Mouse (Mus musculus) embryonic facial prominence, embryonic 14.5 days (tissue): ENCODE measurements around the gene Rfng. TPM values are rescaled to one million over a fixed set of nuclear protein-coding genes. Genes with fewer than 3 reads are reported as not detected.
"Not testable (repeated sequence)": the region's sequence is repeated elsewhere in the genome, so short reads cannot be mapped to it uniquely, and the experiment has no call there.

Source experiments
- ATAC-seq: fragments of 200-750 bp; cut with Nextera tagmentation; 2 replicates; pipeline ENCODE4 v1.8.0; 2017; ENCODE audit warnings: low read depth, moderate number of reproducible peaks, moderate TSS enrichment
- DNase-seq: peaks from one replicate; pipeline ENCODE4 v3.0.0-alpha.2; 2015; ENCODE audit warnings: low spot score
- H3K27ac ChIP-seq: fragments of 300-500 bp; sonication (generic); replicated peaks from 2 replicates; pipeline ENCODE4 v1.5.1; 2014; ENCODE audit warnings: low read depth, mild to moderate bottlenecking, low read length, moderate library complexity
- H3K27me3 ChIP-seq: fragments of 300-500 bp; sonication (generic); replicated peaks from 2 replicates; pipeline ENCODE4 v1.6.1; 2014; ENCODE audit warnings: low read length; ENCODE audit not compliant: control insufficient read depth, insufficient read depth
- H3K36me3 ChIP-seq: fragments of 300-500 bp; sonication (generic); 2 replicates; pipeline ENCODE4 v1.6.1; 2014; ENCODE audit warnings: low read length, mixed read lengths; ENCODE audit not compliant: control insufficient read depth, insufficient read depth
- H3K4me1 ChIP-seq: fragments of 300-500 bp; sonication (generic); 2 replicates; pipeline ENCODE4 v1.6.1; 2014; ENCODE audit warnings: antibody characterized with exemption, low read length; ENCODE audit not compliant: control insufficient read depth, insufficient read depth
- H3K4me2 ChIP-seq: fragments of 300-500 bp; sonication (generic); 2 replicates; pipeline ENCODE4 v1.6.1; 2014; ENCODE audit warnings: low read depth, mild to moderate bottlenecking, low read length, moderate library complexity, mixed read lengths
- H3K4me3 ChIP-seq: fragments of 300-500 bp; sonication (generic); 2 replicates; pipeline ENCODE4 v1.5.1; 2014; ENCODE audit warnings: low read depth, mild to moderate bottlenecking, low read length
- H3K9ac ChIP-seq: fragments of 300-500 bp; sonication (generic); 2 replicates; pipeline ENCODE4 v1.6.1; 2014; ENCODE audit warnings: low read depth, mild to moderate bottlenecking, low read length, moderate library complexity, mixed read lengths
- H3K9me3 ChIP-seq: fragments of 300-500 bp; sonication (generic); 2 replicates; pipeline ENCODE4 v1.6.1; 2016; ENCODE audit warnings: low read length; ENCODE audit not compliant: control insufficient read depth
- WGBS: fragments of 180-500 bp; shearing (Covaris S2); extraction: QIAGEN DNeasy Blood & Tissue Kit; methylation state at CpG from one replicate; pipeline ENCODE4 v1.1.7; 2014; 5-methylcytosine and 5-hydroxymethylcytosine counted together
- polyA plus RNA-seq: library from polyadenylated mRNA; unstranded; fragments of >200 nt; fragmentation: Nextera tagmentation; extraction: Ambion mirVana; gene quantifications from 2 replicates; pipeline ENCODE4 v1.2.1, GENCODE M21; 2014

The Rfng gene
- polyA plus RNA-seq, 1 experiment from 2014 or later = 32.5 TPM

GRCm38 (mm10) chr11:120788460-120788859, 4.5 kb upstream of the Rfng start:
- H3K36me3 ChIP-seq = peaks cover 77% of the 10 kb centered on the region
- H3K27ac ChIP-seq, ATAC-seq, H3K4me3 ChIP-seq, DNase-seq, H3K9ac ChIP-seq, H3K9me3 ChIP-seq, H3K27me3 ChIP-seq, H3K4me2 ChIP-seq, H3K4me1 ChIP-seq: not testable (repeated sequence)
- 92% methylated on average over 9 of the region's 10 CpGs for WGBS

DNA sequence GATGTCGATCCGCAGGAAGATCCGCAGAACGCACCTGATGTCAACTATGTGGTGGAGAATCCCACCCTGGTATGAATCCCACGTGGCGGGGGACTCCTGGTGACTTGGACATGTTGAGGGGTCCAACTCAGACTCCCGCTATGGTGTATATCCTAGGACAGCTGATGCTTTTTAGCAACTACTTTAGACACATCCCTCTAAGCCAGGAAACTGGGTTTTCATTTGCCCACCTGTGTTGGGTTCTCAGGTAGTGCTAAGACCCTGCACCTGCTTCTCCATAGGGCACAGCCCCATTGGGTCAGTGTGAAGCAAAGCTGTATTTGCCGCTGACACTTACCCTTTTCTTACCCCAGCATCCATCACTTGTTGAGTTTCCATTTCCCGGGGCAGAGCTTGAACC, 1.1 kb upstream of the Rfng start:
- Histone ChIP-seq H3K4me1 (peaks cover 10% of the 10 kb centered on the region), H3K9ac (peak overlapping the region; percentile 92), H3K4me3 (peak overlapping the region; percentile 92), H3K27me3 (no peaks in the 10 kb centered on the region), H3K4me2 (peak overlapping the region; percentile 95), H3K9me3 (no peaks in the 10 kb centered on the region), H3K27ac (no peak overlapping the region), H3K36me3 (peaks cover 57% of the 10 kb centered on the region)
- DNase-seq (no peak), ATAC-seq (no peak)
- WGBS = 44% methylated on average over 9 of the region's 9 CpGs

DNA sequence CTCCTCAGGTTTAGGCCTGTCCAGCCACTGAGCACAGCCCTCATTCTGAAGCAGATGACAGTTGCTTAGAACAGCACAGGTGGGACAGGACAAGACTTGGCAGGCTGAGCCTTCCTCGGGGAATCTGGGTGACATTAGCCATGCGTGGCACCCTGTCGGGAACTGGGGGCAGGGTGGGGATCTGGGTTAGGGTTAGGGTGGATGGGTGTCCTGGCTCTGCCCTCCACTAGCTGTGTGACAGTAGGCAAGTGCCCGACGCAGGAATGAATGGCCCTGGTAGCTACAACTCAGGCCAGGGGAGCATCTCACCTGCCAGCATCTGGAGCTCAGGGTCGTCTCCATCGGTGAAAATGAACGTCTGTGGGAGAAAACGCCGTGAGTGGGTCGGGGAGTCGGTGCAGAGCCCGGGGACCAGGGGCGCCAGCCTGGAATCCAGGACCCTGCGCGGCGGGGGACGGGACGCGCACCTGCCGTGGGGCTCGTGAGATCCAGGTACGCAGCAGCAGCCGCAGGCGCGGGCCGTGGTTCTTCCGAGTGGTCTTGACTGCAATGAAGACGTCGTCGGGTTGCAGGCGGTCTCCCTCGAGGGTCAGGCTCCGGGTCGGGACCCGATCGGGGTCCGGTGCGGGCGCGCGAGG, 462 bp downstream of the Rfng start:
- Histone ChIP-seq H3K4me3 (peak overlapping the region; percentile 92), H3K36me3 (peaks cover 51% of the 10 kb centered on the region), H3K9me3 (no peaks in the 10 kb centered on the region), H3K4me1 (peaks cover 10% of the 10 kb centered on the region), H3K27ac (peak overlapping the region; percentile 74; the same call in 1 of the 2 replicates), H3K27me3 (no peaks in the 10 kb centered on the region), H3K4me2 (peak overlapping the region; percentile 95), H3K9ac (peak overlapping the region; percentile 92)
- WGBS = 6% methylated on average over 13 of the region's 42 CpGs
- DNase-seq (no peak), ATAC-seq (no peak; the same call in 1 of the 2 replicates)

- 95% methylated on average over 4 of the region's 6 CpGs for WGBS
- not testable (repeated sequence) for ATAC-seq, H3K27me3 ChIP-seq, H3K9ac ChIP-seq, DNase-seq, H3K27ac ChIP-seq, H3K4me3 ChIP-seq, H3K4me2 ChIP-seq, H3K9me3 ChIP-seq
- H3K36me3 ChIP-seq = peaks cover 29% of the 10 kb centered on the region; the same call in 1 of the 2 replicates
- peaks cover 10% of the 10 kb centered on the region for H3K4me1 ChIP-seq
Observed at GRCm38 (mm10) chr11:120781361-120781760, 2.6 kb downstream of the Rfng start.

DNA sequence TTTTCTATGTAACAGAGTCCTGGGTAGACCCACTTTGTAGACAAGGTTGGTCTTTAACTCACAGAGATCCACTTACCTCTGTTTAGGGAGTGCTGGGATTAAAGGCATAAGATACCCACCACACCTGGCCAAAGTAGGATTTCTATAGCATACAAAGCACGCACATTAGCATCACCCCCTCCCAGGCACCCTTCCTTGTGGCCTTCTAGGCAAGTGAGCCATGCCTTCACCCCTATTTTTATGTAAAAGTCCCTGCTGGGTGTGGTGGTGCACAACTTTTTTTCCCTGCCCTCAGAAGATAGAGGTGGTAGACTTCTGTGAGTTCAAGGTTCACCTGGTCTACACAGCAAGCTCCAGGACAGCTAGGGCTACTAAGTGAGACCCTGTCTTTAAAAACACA, 4.1 kb downstream of the Rfng start:
- no peak overlapping the region for H3K4me2 ChIP-seq
- H3K27me3 ChIP-seq = no peaks in the 10 kb centered on the region
- H3K4me3 ChIP-seq = no peak overlapping the region
- peaks cover 5% of the 10 kb centered on the region for H3K4me1 ChIP-seq
- peaks cover 20% of the 10 kb centered on the region; the same call in 1 of the 2 replicates for H3K36me3 ChIP-seq
- no peak for ATAC-seq
- H3K27ac ChIP-seq = no peak overlapping the region
- no peaks in the 10 kb centered on the region for H3K9me3 ChIP-seq
- no peak for DNase-seq
- WGBS = 92% methylated on average over 1 of the region's 1 CpGs
- no peak overlapping the region; the same call in 1 of the 2 replicates for H3K9ac ChIP-seq

GRCm38 (mm10) chr11:120777123-120777522, 6.9 kb downstream of the Rfng start:
- Histone ChIP-seq H3K27ac (no peak overlapping the region), H3K9me3 (no peaks in the 10 kb centered on the region), H3K4me1 (no peaks in the 10 kb centered on the region), H3K27me3 (no peaks in the 10 kb centered on the region), H3K36me3 (peaks cover 19% of the 10 kb centered on the region; the same call in 1 of the 2 replicates), H3K4me3 (no peak overlapping the region), H3K9ac (no peak overlapping the region), H3K4me2 (no peak overlapping the region)
- ATAC-seq (no peak), DNase-seq (no peak)
- 32% methylated on average over 6 of the region's 6 CpGs for WGBS

DNA sequence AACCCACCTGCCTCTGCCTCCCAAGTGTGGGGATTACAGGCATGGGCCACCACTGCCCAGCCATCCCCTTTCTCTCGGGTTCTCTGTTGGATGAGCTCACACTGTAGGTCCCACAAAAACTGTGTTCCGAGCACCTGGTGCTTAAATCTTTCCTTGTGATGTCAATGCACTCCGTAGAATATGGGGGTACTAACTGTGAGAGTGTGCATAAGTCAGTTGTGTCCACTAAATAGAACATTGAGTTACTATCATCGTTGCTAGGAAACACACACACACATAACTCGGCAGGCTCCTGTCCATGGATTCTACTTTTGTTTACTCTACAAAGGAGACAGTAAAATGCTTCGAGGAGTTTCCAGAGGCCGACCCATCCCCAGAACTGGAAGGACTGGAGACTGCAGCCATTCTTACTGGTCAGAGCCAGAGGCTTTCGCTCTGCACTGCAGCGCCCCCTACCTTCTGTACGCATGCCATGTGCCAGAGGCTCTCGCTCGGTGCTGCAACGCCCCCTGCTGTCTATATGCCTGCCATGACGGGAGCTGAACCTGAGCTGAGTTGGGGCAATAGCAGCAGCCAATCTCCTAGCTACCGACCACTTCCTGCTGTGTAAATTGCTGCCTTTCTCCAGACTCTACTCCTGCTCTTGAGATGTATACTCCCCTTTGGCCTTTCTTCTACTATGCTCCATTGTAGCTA, 8.1 kb downstream of the Rfng start:
- Histone ChIP-seq H3K27ac (no peak overlapping the region), H3K27me3 (no peaks in the 10 kb centered on the region), H3K9me3 (no peaks in the 10 kb centered on the region), H3K4me3 (no peak overlapping the region), H3K36me3 (0 out of 2 replicates have a peak, but pooled peaks cover 12% of the 10 kb centered on the region), H3K4me1 (no peaks in the 10 kb centered on the region), H3K4me2 (no peak overlapping the region; the same call in 1 of the 2 replicates), H3K9ac (no peak overlapping the region)
- ATAC-seq (peak; percentile 92), DNase-seq (peak; percentile 92)
- 26% methylated on average over 15 of the region's 15 CpGs for whole genome bisulfite sequencing

DNA sequence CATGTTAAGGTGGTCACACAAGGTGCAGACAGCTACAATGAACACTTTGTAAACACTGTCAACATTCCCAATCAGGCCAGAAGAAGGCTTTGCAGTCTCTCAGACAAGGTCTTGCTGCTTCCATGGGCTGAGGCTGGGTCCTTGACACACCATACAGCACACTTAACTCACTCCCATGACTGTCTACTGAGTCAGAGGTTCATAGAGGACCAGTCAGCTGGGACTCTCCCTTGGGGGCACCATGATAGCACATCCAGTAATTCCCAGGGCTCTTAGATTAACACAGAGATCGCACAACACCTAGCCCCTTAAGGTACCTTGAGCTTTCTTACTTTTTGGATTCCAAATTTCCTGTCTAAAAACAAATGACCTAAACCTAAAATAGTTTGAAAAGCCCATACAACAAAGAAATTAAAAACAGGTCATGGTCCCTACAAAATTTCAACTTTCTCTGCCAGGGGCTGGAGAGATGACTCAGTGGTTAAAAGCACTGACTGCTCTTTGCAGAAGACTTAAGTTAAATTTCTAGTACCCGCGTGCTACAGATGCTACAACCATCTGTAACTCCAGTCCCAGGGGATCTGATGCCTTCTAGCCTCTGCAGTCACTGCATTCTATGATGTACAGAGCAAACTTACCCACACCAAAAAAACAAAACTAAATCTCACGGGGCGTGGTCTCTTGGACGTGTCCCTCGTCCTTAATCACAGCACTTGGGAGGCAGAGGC, 10.4 kb downstream of the Rfng start:
- Histone ChIP-seq H3K4me1 (no peaks in the 10 kb centered on the region), H3K36me3 (no peaks in the 10 kb centered on the region), H3K4me2 (no peak overlapping the region), H3K9ac (no peak overlapping the region), H3K27ac (no peak overlapping the region), H3K27me3 (no peaks in the 10 kb centered on the region), H3K9me3 (no peaks in the 10 kb centered on the region), H3K4me3 (no peak overlapping the region)
- DNase-seq (no peak), ATAC-seq (no peak)
- WGBS = 79% methylated on average over 7 of the region's 7 CpGs
